Mouse (Mus musculus): ENCODE measurements around the gene Mfap1b.

DNA sequence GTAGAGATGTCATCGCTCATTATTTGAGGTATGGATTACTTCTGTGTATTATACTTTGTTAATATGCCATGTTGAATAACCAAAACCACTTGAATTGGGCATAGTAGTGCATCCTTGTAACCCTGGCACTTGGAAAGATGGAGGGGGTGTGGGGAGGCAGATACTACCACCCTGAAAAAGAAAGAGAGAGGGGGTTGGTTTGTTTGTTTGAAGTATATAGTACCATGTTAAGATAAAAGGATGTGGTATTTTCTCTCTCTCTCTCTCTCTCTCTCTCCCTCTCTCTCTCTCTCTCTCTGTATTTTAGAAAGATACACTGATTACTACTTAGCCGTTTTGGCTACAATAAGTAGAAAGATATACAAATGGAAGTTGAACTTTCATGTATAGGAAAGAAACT lies 48.0 kb downstream of the Mfap1b start:
- TF ChIP-seq POLR2A (IDR thresholded peaks at IDR 0.05; ENCODE audit: borderline replicate concordance, control insufficient read depth, low read depth, low read length) (no peak), CTCF (IDR thresholded peaks at IDR 0.05; ENCODE audit: control insufficient read depth, insufficient read depth, low read length) (no peak)
